Comparison of ENCODE assay signal across 10 mouse cellular contexts in genomic region chr4:53624816-53625215, GRCm38 (mm10). TPM values are rescaled to one million over a fixed set of nuclear protein-coding genes. Genes with fewer than 3 reads are reported as not detected.
A peak's percentile ranks its signal among the peaks of the same experiment; 100 is the strongest.
DNase-seq lines count a peak whose midpoint lies in the region; ATAC-seq and TF ChIP-seq lines count a peak whose summit lies in the region.
"Had no signal": no experiment of that assay in that cellular context is flagged by ENCODE, and none has a peak within 500 bp of the region (broad histone marks: within the 10 kb centered on the region; RNA-seq: fewer than 3 reads in every experiment).

No protein-coding gene starts in this region.

- DNase-seq in heart, postnatal 4 days, result peak; percentile 63
- peak; percentile 67 for DNase-seq in adrenal gland, postnatal 14 days
- DNase-seq in cerebellum, postnatal 25 days, result peak; percentile 68 to 79
- peak; percentile 58 to 60 for DNase-seq in layer of hippocampus, adult 2 months (ENCODE audit: low spot score in 2 of 2)
- DNase-seq in thymus, postnatal 14 days, result no peak

- no peak overlapping the region for H3K27ac ChIP-seq in heart, embryonic 12.5 days (ENCODE audit: poor library complexity, severe bottlenecking)
- no peak overlapping the region for H3K27ac ChIP-seq in layer of hippocampus, adult 2 months
- no peak overlapping the region for H3K27ac ChIP-seq in heart, embryonic 11.5 days (ENCODE audit: low read depth, low read length)
- H3K27ac ChIP-seq: embryonic facial prominence, embryonic 13.5 days had no signal

- H3K4me1 ChIP-seq in heart, embryonic 12.5 days (replicated peaks), result peaks cover 7% of the 10 kb centered on the region
- H3K4me1 ChIP-seq in heart, embryonic 11.5 days (ENCODE audit: control insufficient read depth, insufficient read depth, low read length), result no peaks in the 10 kb centered on the region; the same call in 1 of the 2 replicates

- H3K9me3 ChIP-seq in heart, embryonic 12.5 days (replicated peaks), result no peaks in the 10 kb centered on the region
- H3K9me3 ChIP-seq in heart, embryonic 11.5 days (replicated peaks; ENCODE audit: control insufficient read depth, low read length), result no peaks in the 10 kb centered on the region
- H3K9me3 ChIP-seq: embryonic facial prominence, embryonic 13.5 days; G1E had no signal

- no peak overlapping the region for H3K4me3 ChIP-seq in heart, embryonic 12.5 days
- no peak overlapping the region for H3K4me3 ChIP-seq in layer of hippocampus, adult 2 months
- no peak overlapping the region for H3K4me3 ChIP-seq in heart, embryonic 11.5 days (ENCODE audit: low read depth, low read length)
- H3K4me3 ChIP-seq: embryonic facial prominence, embryonic 13.5 days had no signal

- H3K4me2 ChIP-seq in heart, embryonic 12.5 days, result no peak overlapping the region
- no peak overlapping the region for H3K4me2 ChIP-seq in heart, embryonic 11.5 days
- H3K4me2 ChIP-seq: embryonic facial prominence, embryonic 13.5 days had no signal

- WGBS in heart, embryonic 12.5 days, result 55% methylated on average over 4 of the region's 4 CpGs
- 62% methylated on average over 4 of the region's 4 CpGs for WGBS in heart, embryonic 11.5 days (ENCODE audit: insufficient replicate concordance)

- no peaks in the 10 kb centered on the region for H3K36me3 ChIP-seq in heart, embryonic 12.5 days
- no peaks in the 10 kb centered on the region for H3K36me3 ChIP-seq in heart, embryonic 11.5 days (ENCODE audit: control insufficient read depth, insufficient read depth, low read length)
- H3K36me3 ChIP-seq: embryonic facial prominence, embryonic 13.5 days; G1E had no signal

- H3K9ac ChIP-seq in heart, embryonic 12.5 days, result no peak overlapping the region
- H3K9ac ChIP-seq in heart, embryonic 11.5 days (ENCODE audit: low read depth, low read length), result no peak overlapping the region
- H3K9ac ChIP-seq: embryonic facial prominence, embryonic 13.5 days had no signal

- H3K27me3 ChIP-seq in heart, embryonic 12.5 days (replicated peaks), result no peaks in the 10 kb centered on the region
- H3K27me3 ChIP-seq in heart, embryonic 11.5 days (ENCODE audit: control insufficient read depth, insufficient read depth, low read length), result no peaks in the 10 kb centered on the region
- H3K27me3 ChIP-seq: embryonic facial prominence, embryonic 13.5 days had no signal

- TF ChIP-seq CTCF in layer of hippocampus, adult 2 months (conservative IDR thresholded peaks at IDR 0.05), result no peak

- ATAC-seq in heart, embryonic 12.5 days (ENCODE audit: insufficient number of reproducible peaks, low FRiP score), result no peak
- ATAC-seq in megakaryocyte-erythroid progenitor cell, adult 5-6 weeks (replicated peaks; ENCODE audit: low FRiP score, low TSS enrichment, poor library complexity, severe bottlenecking), result no peak
- ATAC-seq in heart, embryonic 11.5 days (replicated peaks; ENCODE audit: insufficient number of reproducible peaks, low FRiP score, low TSS enrichment), result no peak

RNA-seq across cellular contexts. Expression of gene Fsd1l, which starts 6.5 kb away (rescaled TPM):
- 10 to 100 TPM; 34.4 to 40.0 TPM for total RNA-seq in heart, postnatal 4 days (2021)
- 10.6 and 11.1 TPM in 2 replicates for polyA plus RNA-seq in heart, embryonic 12.5 days (2016; fragmentation: Nextera tagmentation; extraction: Ambion mirVana)
- total RNA-seq in adrenal gland, postnatal 14 days (2021), result 9.2 TPM in 2 replicates
- 10 to 100 TPM; 29.2 to 32.5 TPM for total RNA-seq in layer of hippocampus, adult 2 months (2021)
- 4.9 and 10.5 TPM in 2 replicates for total RNA-seq in megakaryocyte-erythroid progenitor cell, adult 5-6 weeks (2014; fragmentation: Nextera tagmentation)
- 4.3 and 9.9 TPM in 2 replicates for total RNA-seq in megakaryocyte-erythroid progenitor cell, adult 5-6 weeks (2017)
- polyA plus RNA-seq in heart, embryonic 11.5 days (2014; fragmentation: Nextera tagmentation; extraction: Ambion mirVana), result 6.4 and 11.6 TPM in 2 replicates
- polyA plus RNA-seq: G1E had no signal
